ENCODE assay signal across 10 mouse cellular contexts in genomic region chr13:58034985-58035384, GRCm38 (mm10).
DNase-seq lines count a peak whose midpoint lies in the region; ATAC-seq and TF ChIP-seq lines count a peak whose summit lies in the region.
"Had no signal": no experiment of that assay in that cellular context is flagged by ENCODE, and none has a peak within 500 bp of the region (broad histone marks: within the 10 kb centered on the region; RNA-seq: fewer than 3 reads in every experiment).

No protein-coding gene starts in this region.

- peak overlapping the region; percentile 37; the same call in 1 of the 2 replicates for H3K4me2 ChIP-seq in heart, embryonic 13.5 days
- no peak overlapping the region for H3K4me2 ChIP-seq in kidney, embryonic 15.5 days
- no peak overlapping the region for H3K4me2 ChIP-seq in lung, embryonic 16.5 days (ENCODE audit: low read depth, low read length)
- H3K4me2 ChIP-seq: forebrain, embryonic 13.5 days; limb, embryonic 13.5 days; midbrain, embryonic 11.5 days had no signal

- intact Hi-C loops in heart, postnatal 10 days (cut with DNase I), result loop anchor here (1.0 to 2.0 kb wide), 2 partner anchors 32 to 78 kb away; partner anchors contain the start of gene Klhl3

- peaks cover 29% of the 10 kb centered on the region for H3K4me1 ChIP-seq in heart, embryonic 13.5 days
- H3K4me1 ChIP-seq in kidney, embryonic 15.5 days, result peaks cover 18% of the 10 kb centered on the region
- peaks cover 17% of the 10 kb centered on the region for H3K4me1 ChIP-seq in lung, embryonic 16.5 days (replicated peaks; ENCODE audit: control insufficient read depth, insufficient read depth, low read length)
- H3K4me1 ChIP-seq in lung, adult 2 months (ENCODE audit: control insufficient read depth, insufficient read depth, low read length), result no peaks in the 10 kb centered on the region
- H3K4me1 ChIP-seq: forebrain, embryonic 13.5 days had no signal

- no peak overlapping the region for H3K4me3 ChIP-seq in heart, embryonic 13.5 days
- H3K4me3 ChIP-seq in kidney, embryonic 15.5 days (replicated peaks), result no peak overlapping the region
- H3K4me3 ChIP-seq in lung, embryonic 16.5 days (ENCODE audit: low read length), result no peak overlapping the region
- no peak overlapping the region for H3K4me3 ChIP-seq in lung, adult 2 months (replicated peaks; ENCODE audit: extremely low read depth, low read depth, low read length)
- H3K4me3 ChIP-seq: forebrain, embryonic 13.5 days; limb, embryonic 13.5 days had no signal

- 82% methylated on average over 3 of the region's 3 CpGs for WGBS in heart, embryonic 13.5 days
- WGBS in kidney, embryonic 15.5 days, result 93% methylated on average over 3 of the region's 3 CpGs
- WGBS in lung, embryonic 16.5 days, result 90% methylated on average over 3 of the region's 3 CpGs
- 91% methylated on average over 3 of the region's 3 CpGs for WGBS in lung, adult 2 months

- DNase-seq in heart, postnatal 10 days, result no peak
- no peak for DNase-seq in kidney, postnatal 14 days
- DNase-seq in lung, adult 2 months, result no peak

- H3K36me3 ChIP-seq in heart, embryonic 13.5 days, result no peaks in the 10 kb centered on the region
- no peaks in the 10 kb centered on the region for H3K36me3 ChIP-seq in kidney, embryonic 15.5 days
- no peaks in the 10 kb centered on the region for H3K36me3 ChIP-seq in lung, embryonic 16.5 days (ENCODE audit: control insufficient read depth, insufficient read depth, low read length)

- H3K27me3 ChIP-seq in heart, embryonic 13.5 days (replicated peaks), result 0 out of 2 replicates have a peak, but pooled peaks cover 2% of the 10 kb centered on the region
- no peaks in the 10 kb centered on the region for H3K27me3 ChIP-seq in kidney, embryonic 15.5 days
- H3K27me3 ChIP-seq in lung, embryonic 16.5 days (ENCODE audit: control insufficient read depth, insufficient read depth, low read depth, low read length), result no peaks in the 10 kb centered on the region
- H3K27me3 ChIP-seq: forebrain, embryonic 13.5 days; limb, embryonic 13.5 days had no signal

- no peaks in the 10 kb centered on the region for H3K9me3 ChIP-seq in heart, embryonic 13.5 days
- no peaks in the 10 kb centered on the region for H3K9me3 ChIP-seq in kidney, embryonic 15.5 days (replicated peaks)
- no peaks in the 10 kb centered on the region; the same call in 1 of the 2 replicates for H3K9me3 ChIP-seq in lung, embryonic 16.5 days (ENCODE audit: control insufficient read depth, low read length)
- H3K9me3 ChIP-seq: forebrain, embryonic 13.5 days; limb, embryonic 13.5 days had no signal

- no peak for TF ChIP-seq POLR2A in lung, adult 2 months (IDR thresholded peaks at IDR 0.05; ENCODE audit: borderline replicate concordance, extremely low read depth, low read depth, low read length)

- H3K27ac ChIP-seq in heart, embryonic 13.5 days (replicated peaks), result peak overlapping the region; percentile 78
- peak overlapping the region; percentile 25; the same call in 1 of the 2 replicates for H3K27ac ChIP-seq in kidney, embryonic 15.5 days
- 0 out of 2 replicates have a peak overlapping the region, but pooled peaks have one; percentile 41 for H3K27ac ChIP-seq in lung, embryonic 16.5 days (ENCODE audit: low read length)
- H3K27ac ChIP-seq: forebrain, embryonic 13.5 days; limb, embryonic 13.5 days had no signal

- TF ChIP-seq CTCF in lung, adult 2 months (IDR thresholded peaks at IDR 0.05; ENCODE audit: insufficient read depth, low read length), result no peak

- H3K9ac ChIP-seq in heart, embryonic 13.5 days, result no peak overlapping the region
- no peak overlapping the region for H3K9ac ChIP-seq in kidney, embryonic 15.5 days
- H3K9ac ChIP-seq in lung, embryonic 16.5 days (ENCODE audit: low read length), result no peak overlapping the region
- H3K9ac ChIP-seq: forebrain, embryonic 13.5 days; limb, embryonic 13.5 days had no signal

- no peak for ATAC-seq in heart, embryonic 13.5 days (ENCODE audit: extremely low read depth, insufficient number of reproducible peaks, low FRiP score, low TSS enrichment)
- ATAC-seq in kidney, embryonic 15.5 days (replicated peaks; ENCODE audit: low FRiP score), result no peak
- no peak for ATAC-seq in lung, embryonic 16.5 days (ENCODE audit: low read depth)
- ATAC-seq in megakaryocyte-erythroid progenitor cell, adult 5-6 weeks (replicated peaks; ENCODE audit: low FRiP score, low TSS enrichment, poor library complexity, severe bottlenecking), result no peak
- ATAC-seq: forebrain, embryonic 13.5 days had no signal

Comparison
In these comparisons a context has a peak if more than half of its experiments do, and no peak if none do; other contexts are left out.
1. H3K27ac ChIP-seq: peak in every context shown above with its lines; median percentile 78 in heart, embryonic 13.5 days; 41 in lung, embryonic 16.5 days; 25 in kidney, embryonic 15.5 days.